In the genomic region with DNA sequence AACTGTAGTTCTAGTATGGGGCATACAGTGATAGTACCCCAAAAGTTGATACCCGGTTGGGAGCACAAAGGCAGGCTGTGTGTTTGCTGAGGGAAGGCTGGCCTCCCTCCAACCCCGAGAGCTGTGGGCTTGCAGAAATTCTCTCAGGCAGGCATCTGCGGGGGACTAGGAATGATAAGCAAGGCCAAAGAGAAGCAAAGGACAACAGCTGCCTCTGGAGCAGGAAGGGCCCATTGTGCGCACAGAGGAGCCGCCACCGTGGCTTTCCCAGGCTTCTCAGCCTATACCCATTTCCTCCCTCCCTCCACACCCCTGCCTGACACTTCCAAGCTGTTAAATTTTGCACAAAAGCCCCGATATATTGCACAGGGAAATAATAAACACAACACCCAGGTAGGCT, we compare ENCODE assay signal across 8 mouse cellular contexts. TPM values are rescaled to one million over a fixed set of nuclear protein-coding genes. Genes with fewer than 3 reads are reported as not detected.
A peak's percentile ranks its signal among the peaks of the same experiment; 100 is the strongest.
DNase-seq lines count a peak whose midpoint lies in the region; ATAC-seq and TF ChIP-seq lines count a peak whose summit lies in the region.

No protein-coding gene starts in this region.

- intact Hi-C loops in heart, adult 2 months (cut with DNase I) = no loop called here

- TF ChIP-seq EP300 in heart, adult 2 months (IDR thresholded peaks at IDR 0.05; ENCODE audit: insufficient read depth, low read depth, low read length) = no peak

- WGBS in heart, embryonic 14.5 days = 6% methylated on average over 7 of the region's 7 CpGs
- 8% methylated on average over 7 of the region's 7 CpGs for WGBS in heart, adult 2 months
- 2% methylated on average over 7 of the region's 7 CpGs for WGBS in hindbrain, embryonic 12.5 days
- WGBS in midbrain, postnatal 0 days = under 1% methylated on average over 7 of the region's 7 CpGs
- WGBS in thymus, adult 2 months = 34% methylated on average over 7 of the region's 7 CpGs

- DNase-seq in heart, adult 2 months = no peak
- peak; percentile 69 for DNase-seq in Muller cell, postnatal 12 days (ENCODE audit: inconsistent ontology term)
- peak; percentile 21 for DNase-seq in midbrain, postnatal 0 days (ENCODE audit: low spot score)
- DNase-seq in ovary, adult 18-20 months (ENCODE audit: low spot score) = no peak
- no peak for DNase-seq in thymus, adult 2 months

- H3K79me2 ChIP-seq in heart, adult 2 months (replicated peaks; ENCODE audit: control insufficient read depth, insufficient read depth, low read length) = no peaks in the 10 kb centered on the region

- peaks cover 11% of the 10 kb centered on the region; the same call in 1 of the 2 replicates for H3K27me3 ChIP-seq in heart, embryonic 14.5 days (ENCODE audit: control insufficient read depth, insufficient read depth, low read length)
- peaks cover 3% of the 10 kb centered on the region for H3K27me3 ChIP-seq in heart, adult 2 months (ENCODE audit: control insufficient read depth, insufficient read depth, low read length)
- peaks cover 3% of the 10 kb centered on the region; the same call in 1 of the 2 replicates for H3K27me3 ChIP-seq in hindbrain, embryonic 12.5 days
- no peaks in the 10 kb centered on the region for H3K27me3 ChIP-seq in midbrain, postnatal 0 days (ENCODE audit: insufficient read depth, low read length)
- no peaks in the 10 kb centered on the region for H3K27me3 ChIP-seq in thymus, adult 2 months (ENCODE audit: control insufficient read depth, insufficient read depth, low read length)

- no peak overlapping the region for H3K27ac ChIP-seq in heart, embryonic 14.5 days (replicated peaks in 1 of 2; ENCODE audit: control insufficient read depth in 1 of 2, insufficient read depth in 1 of 2, low read depth in 2 of 2, low read length in 2 of 2)
- no peak overlapping the region for H3K27ac ChIP-seq in heart, adult 2 months
- peak overlapping the region; percentile 92 for H3K27ac ChIP-seq in hindbrain, embryonic 12.5 days
- peak overlapping the region; percentile 94 for H3K27ac ChIP-seq in midbrain, postnatal 0 days (ENCODE audit: low read depth, low read length)
- H3K27ac ChIP-seq in thymus, adult 2 months (ENCODE audit: control insufficient read depth, insufficient read depth, low read length) = no peak overlapping the region

- no peak for TF ChIP-seq CTCF in heart, adult 2 months (IDR thresholded peaks at IDR 0.05)
- TF ChIP-seq CTCF in midbrain, postnatal 0 days (IDR thresholded peaks at IDR 0.05) = no peak
- no peak for TF ChIP-seq CTCF in thymus, adult 2 months (IDR thresholded peaks at IDR 0.05; ENCODE audit: borderline replicate concordance, control insufficient read depth, extremely low read depth, insufficient read depth, low read length, poor library complexity)

- TF ChIP-seq POLR2A in heart, adult 2 months (IDR thresholded peaks at IDR 0.05; ENCODE audit: insufficient read depth, low read depth, low read length) = no peak
- no peak for TF ChIP-seq POLR2A in thymus, adult 2 months (IDR thresholded peaks at IDR 0.05; ENCODE audit: control insufficient read depth, extremely low read depth, insufficient read depth, low read length, poor library complexity)

- H3K9ac ChIP-seq in heart, embryonic 14.5 days (ENCODE audit: low read length) = no peak overlapping the region
- no peak overlapping the region for H3K9ac ChIP-seq in heart, adult 2 months (ENCODE audit: low read depth, low read length)
- peak overlapping the region; percentile 28 for H3K9ac ChIP-seq in hindbrain, embryonic 12.5 days
- peak overlapping the region; percentile 86 for H3K9ac ChIP-seq in midbrain, postnatal 0 days (replicated peaks; ENCODE audit: low read length, poor library complexity, severe bottlenecking)

- no peak for ATAC-seq in heart, embryonic 14.5 days (ENCODE audit: insufficient number of reproducible peaks, insufficient read depth, low FRiP score, low read depth)
- no peak for ATAC-seq in hindbrain, embryonic 12.5 days (ENCODE audit: low FRiP score)
- no peak for ATAC-seq in midbrain, postnatal 0 days (ENCODE audit: low FRiP score)
- no peak for ATAC-seq in megakaryocyte progenitor cell, adult 5-6 weeks (replicated peaks; ENCODE audit: poor library complexity)

- no peak overlapping the region for H3K4me3 ChIP-seq in heart, embryonic 14.5 days (ENCODE audit: control insufficient read depth in 1 of 2, insufficient read depth in 1 of 2, low read depth in 1 of 2, low read length in 2 of 2)
- H3K4me3 ChIP-seq in heart, adult 2 months = no peak overlapping the region
- peak overlapping the region; percentile 83 for H3K4me3 ChIP-seq in hindbrain, embryonic 12.5 days
- H3K4me3 ChIP-seq in midbrain, postnatal 0 days (ENCODE audit: low read depth, low read length) = peak overlapping the region; percentile 85
- H3K4me3 ChIP-seq in thymus, adult 2 months (ENCODE audit: control insufficient read depth, insufficient read depth, low read length) = no peak overlapping the region

- peak overlapping the region; percentile 92 for H3K4me2 ChIP-seq in heart, embryonic 14.5 days (ENCODE audit: low read length)
- peak overlapping the region; percentile 73 for H3K4me2 ChIP-seq in hindbrain, embryonic 12.5 days (replicated peaks)
- H3K4me2 ChIP-seq in midbrain, postnatal 0 days (ENCODE audit: low read depth, low read length, poor library complexity, severe bottlenecking) = peak overlapping the region; percentile 79

- no peaks in the 10 kb centered on the region for H3K36me3 ChIP-seq in heart, embryonic 14.5 days (ENCODE audit: control insufficient read depth, insufficient read depth, low read length)
- H3K36me3 ChIP-seq in heart, adult 2 months (ENCODE audit: control insufficient read depth, insufficient read depth, low read length) = no peaks in the 10 kb centered on the region
- H3K36me3 ChIP-seq in hindbrain, embryonic 12.5 days = no peaks in the 10 kb centered on the region
- no peaks in the 10 kb centered on the region for H3K36me3 ChIP-seq in midbrain, postnatal 0 days (ENCODE audit: insufficient read depth, low read length)
- H3K36me3 ChIP-seq in thymus, adult 2 months (ENCODE audit: control insufficient read depth, insufficient read depth, low read length) = no peaks in the 10 kb centered on the region

- peaks cover 6 to 17% of the 10 kb centered on the region in 2 experiments; a peak in 3 of 4 replicates for H3K4me1 ChIP-seq in heart, embryonic 14.5 days (ENCODE audit: control insufficient read depth in 2 of 2, insufficient read depth in 2 of 2, low read length in 2 of 2)
- no peaks in the 10 kb centered on the region for H3K4me1 ChIP-seq in heart, adult 2 months (ENCODE audit: control insufficient read depth, insufficient read depth, low read length)
- peaks cover 24% of the 10 kb centered on the region for H3K4me1 ChIP-seq in hindbrain, embryonic 12.5 days
- H3K4me1 ChIP-seq in midbrain, postnatal 0 days (ENCODE audit: insufficient read depth, low read length) = peaks cover 10% of the 10 kb centered on the region; the same call in 1 of the 2 replicates
- H3K4me1 ChIP-seq in thymus, adult 2 months (replicated peaks; ENCODE audit: control insufficient read depth, insufficient read depth, low read length) = peaks cover 18% of the 10 kb centered on the region

- no peaks in the 10 kb centered on the region for H3K9me3 ChIP-seq in heart, embryonic 14.5 days (ENCODE audit: control insufficient read depth, low read length)
- H3K9me3 ChIP-seq in hindbrain, embryonic 12.5 days (replicated peaks) = no peaks in the 10 kb centered on the region
- no peaks in the 10 kb centered on the region for H3K9me3 ChIP-seq in midbrain, postnatal 0 days (ENCODE audit: low read length)

RNA-seq across cellular contexts. Expression of a gene that starts 1.4 kb away (rescaled TPM):
- polyA plus RNA-seq in heart, embryonic 14.5 days (2014; fragmentation: Nextera tagmentation; extraction: Ambion mirVana) = 0.77 and 0.85 TPM in 2 replicates
- total RNA-seq in heart, adult 2 months (2021) = under 1 TPM; 0.11 to 0.26 TPM
- polyA plus RNA-seq in heart, adult 2 months (2012; rRNA removed) = 0.29 and 0.53 TPM in 2 replicates
- 28.9 and 32.2 TPM in 2 replicates for polyA plus RNA-seq in hindbrain, embryonic 12.5 days (2016; fragmentation: Nextera tagmentation; extraction: Ambion mirVana)
- 35.7 and 44.1 TPM in 2 replicates for total RNA-seq in midbrain, postnatal 0 days (2014; rRNA removed)
- polyA plus RNA-seq in midbrain, postnatal 0 days (2015; fragmentation: Nextera tagmentation; extraction: Ambion mirVana) = 28.0 and 28.2 TPM in 2 replicates
- total RNA-seq in megakaryocyte progenitor cell, adult 5-6 weeks (2015) = 0.07 TPM in 1 of 2 replicates, not detected in the other
- total RNA-seq in megakaryocyte progenitor cell, adult 5-6 weeks (2017) = 1.3 TPM in 1 of 2 replicates, not detected in the other
- 2.1 and 2.5 TPM in 2 replicates for polyA plus RNA-seq in thymus, adult 2 months (2012; rRNA removed)

RNA-seq across cellular contexts. Expression of a gene that starts 15.5 kb away (rescaled TPM):
- polyA plus RNA-seq in heart, embryonic 14.5 days (2014; fragmentation: Nextera tagmentation; extraction: Ambion mirVana) = 16.5 and 19.4 TPM in 2 replicates
- total RNA-seq in heart, adult 2 months (2021) = 1 to 10 TPM; 5.3 to 6.2 TPM
- 3.9 and 4.6 TPM in 2 replicates for polyA plus RNA-seq in heart, adult 2 months (2012; rRNA removed)
- polyA plus RNA-seq in hindbrain, embryonic 12.5 days (2016; fragmentation: Nextera tagmentation; extraction: Ambion mirVana) = 20.9 and 21.0 TPM in 2 replicates
- 4.2 and 17.6 TPM in 2 replicates for total RNA-seq in midbrain, postnatal 0 days (2014; rRNA removed)
- 3.0 and 3.3 TPM in 2 replicates for polyA plus RNA-seq in midbrain, postnatal 0 days (2015; fragmentation: Nextera tagmentation; extraction: Ambion mirVana)
- 38.1 and 41.3 TPM in 2 replicates for total RNA-seq in megakaryocyte progenitor cell, adult 5-6 weeks (2015)
- 32.1 and 34.5 TPM in 2 replicates for total RNA-seq in megakaryocyte progenitor cell, adult 5-6 weeks (2017)
- polyA plus RNA-seq in thymus, adult 2 months (2012; rRNA removed) = 84.5 and 97.2 TPM in 2 replicates

RNA-seq across cellular contexts. Expression of a gene that starts 39.7 kb away (rescaled TPM):
- 149 and 163 TPM in 2 replicates for polyA plus RNA-seq in heart, embryonic 14.5 days (2014; fragmentation: Nextera tagmentation; extraction: Ambion mirVana)
- 100 to 1,000 TPM; 125 to 134 TPM for total RNA-seq in heart, adult 2 months (2021)
- 137 and 147 TPM in 2 replicates for polyA plus RNA-seq in heart, adult 2 months (2012; rRNA removed)
- polyA plus RNA-seq in hindbrain, embryonic 12.5 days (2016; fragmentation: Nextera tagmentation; extraction: Ambion mirVana) = 212 and 231 TPM in 2 replicates
- 538 and 541 TPM in 2 replicates for total RNA-seq in midbrain, postnatal 0 days (2014; rRNA removed)
- 413 and 416 TPM in 2 replicates for polyA plus RNA-seq in midbrain, postnatal 0 days (2015; fragmentation: Nextera tagmentation; extraction: Ambion mirVana)
- 73.1 and 90.2 TPM in 2 replicates for total RNA-seq in megakaryocyte progenitor cell, adult 5-6 weeks (2015)
- 89.8 and 94.1 TPM in 2 replicates for total RNA-seq in megakaryocyte progenitor cell, adult 5-6 weeks (2017)
- 256 and 261 TPM in 2 replicates for polyA plus RNA-seq in thymus, adult 2 months (2012; rRNA removed)

Comparison
In these comparisons a context has a peak if more than half of its experiments do, and no peak if none do; other contexts are left out.
1. H3K27ac ChIP-seq: peak in hindbrain, embryonic 12.5 days (single experiment) and midbrain, postnatal 0 days (single experiment); none in heart, embryonic 14.5 days (0 of 2), heart, adult 2 months (single experiment) and thymus, adult 2 months (single experiment).
2. H3K4me3 ChIP-seq: peak in hindbrain, embryonic 12.5 days (single experiment) and midbrain, postnatal 0 days (single experiment); none in heart, embryonic 14.5 days (0 of 2), heart, adult 2 months (single experiment) and thymus, adult 2 months (single experiment).
3. H3K9ac ChIP-seq: peak in hindbrain, embryonic 12.5 days (single experiment) and midbrain, postnatal 0 days (single experiment); none in heart, embryonic 14.5 days (single experiment) and heart, adult 2 months (single experiment).
4. DNase-seq: peak in Muller cell, postnatal 12 days (single experiment) and midbrain, postnatal 0 days (single experiment); none in heart, adult 2 months (0 of 2), ovary, adult 18-20 months (single experiment) and thymus, adult 2 months (single experiment).
5. Peak in every context shown above with its lines, with median percentiles within 50 percentile points of each other: H3K4me2 ChIP-seq.